Mouse (Mus musculus): ENCODE measurements at regions not wholly inside any gene's neighbourhood (a gene's known extent, or its start where the extent isn't known, plus 50 kb on each side); places are given as distances from the start of the nearest gene placed in this dataset.

GRCm38 (mm10) chr1:41152516-41152915 lies 347.1 kb downstream of the Tmem182 start:
- TF ChIP-seq CTCF (IDR thresholded peaks at IDR 0.05; ENCODE audit: borderline replicate concordance, insufficient read depth, low read depth, low read length): peak; percentile 15; the same call in 1 of the 2 replicates
- no peak for TF ChIP-seq POLR2A (IDR thresholded peaks at IDR 0.05; ENCODE audit: borderline replicate concordance, insufficient read depth, low read length)
